Mouse (Mus musculus) G1E (cell line): ENCODE measurements around the gene Gm11559.
"Not testable (repeated sequence)": the region's sequence is repeated elsewhere in the genome, so short reads cannot be mapped to it uniquely, and the experiment has no call there.

Experiments
- CTCF ChIP-seq: IDR thresholded peaks from 2 replicates; pipeline ENCODE4 v1.5.1; 2012; ENCODE audit warnings: low read depth, low read length, inconsistent platforms, mixed read lengths
- GATA1 ChIP-seq: IDR thresholded peaks from 2 replicates; pipeline ENCODE4 v1.6.1; 2012; ENCODE audit warnings: borderline replicate concordance, low read length, inconsistent platforms, mixed read lengths
- GATA2 ChIP-seq: IDR thresholded peaks from 2 replicates; pipeline ENCODE4 v1.6.1; 2012; ENCODE audit warnings: low read depth, low read length, inconsistent platforms, borderline replicate concordance
- POLR2AphosphoS5 ChIP-seq: IDR thresholded peaks from 2 replicates; pipeline ENCODE4 v1.6.1; 2012; ENCODE audit warnings: low read depth, low read length, inconsistent platforms; ENCODE audit not compliant: insufficient replicate concordance
- TAL1 ChIP-seq: conservative IDR thresholded peaks from 2 replicates; pipeline ENCODE4 v1.6.1; 2012; ENCODE audit warnings: low read depth, low read length, inconsistent platforms, mixed read lengths

GRCm38 (mm10) chr11:99815566-99815965 lies 48.7 kb upstream of the Gm11559 start, which contains the start of gene Gm11564:
- TF ChIP-seq CTCF, GATA1, TAL1, GATA2, POLR2AphosphoS5: not testable (repeated sequence)
